Mouse (Mus musculus) adrenal gland (tissue): ENCODE measurements around the gene Slc16a9.
"Not testable (repeated sequence)": the region's sequence is repeated elsewhere in the genome, so short reads cannot be mapped to it uniquely, and the experiment has no call there.

ENCODE experiments used
- intact Hi-C: fragments of 180-260 bp; cut with DNase I; formaldehyde crosslinking; loops from one replicate; pipeline ENCODE4 v1.15.1; 2025
- long read RNA-seq, 2 experiments: library from polyadenylated mRNA; unstranded; transcript quantifications; one replicate each; pipeline ENCODE4 v2.0.0; 2020; ENCODE audit warnings: borderline replicate concordance in 1 of 2; ENCODE audit not compliant: insufficient replicate concordance in 1 of 2

Gene Slc16a9
- long read RNA-seq, experiment 1: 0 reads
- long read RNA-seq, experiment 2, partial matches to known transcripts: 0 of 1 reads
- long read RNA-seq, experiment 2, other reads (novel, unspliced or antisense): 0 of 1 reads

DNA sequence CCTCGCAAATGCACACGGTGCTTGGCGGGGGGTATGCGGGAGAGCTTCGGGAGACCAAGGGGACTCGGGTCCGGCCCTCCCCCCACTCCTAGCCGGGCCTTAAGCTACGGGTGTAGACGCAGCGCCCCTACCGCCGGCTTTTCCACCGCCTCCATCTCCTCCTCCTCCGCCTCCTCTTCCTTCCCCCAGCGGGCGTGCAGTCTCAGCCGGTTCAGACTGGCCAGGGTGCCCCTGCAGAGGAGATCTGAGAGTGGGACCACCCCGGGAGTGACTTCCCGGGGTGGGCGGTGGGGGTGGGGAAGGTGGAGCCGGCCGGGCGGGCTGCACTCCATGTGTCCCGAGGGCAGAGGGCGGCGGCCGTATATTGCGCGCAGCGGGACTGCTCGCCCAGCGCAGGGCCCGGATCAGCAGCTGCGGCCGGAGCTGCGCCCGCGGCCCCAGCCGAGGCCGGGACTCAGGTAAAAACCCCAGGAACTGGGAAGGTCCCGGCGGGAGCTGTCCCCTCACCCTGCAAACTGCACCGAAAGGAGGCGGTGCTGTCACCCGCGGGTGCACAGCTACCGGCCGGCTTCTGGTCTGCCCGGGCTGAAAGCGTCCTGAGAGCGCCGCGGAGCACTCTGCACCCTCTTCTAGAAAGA, at the start of gene Slc16a9:
Slc16a9 (plus strand) TSS at position 180 of the 638 bp plus-strand sequence.
- intact Hi-C loops: loop anchor here (5.0 kb wide), 1 partner anchor 42 kb away; no protein-coding TSS in a partner anchor

DNA sequence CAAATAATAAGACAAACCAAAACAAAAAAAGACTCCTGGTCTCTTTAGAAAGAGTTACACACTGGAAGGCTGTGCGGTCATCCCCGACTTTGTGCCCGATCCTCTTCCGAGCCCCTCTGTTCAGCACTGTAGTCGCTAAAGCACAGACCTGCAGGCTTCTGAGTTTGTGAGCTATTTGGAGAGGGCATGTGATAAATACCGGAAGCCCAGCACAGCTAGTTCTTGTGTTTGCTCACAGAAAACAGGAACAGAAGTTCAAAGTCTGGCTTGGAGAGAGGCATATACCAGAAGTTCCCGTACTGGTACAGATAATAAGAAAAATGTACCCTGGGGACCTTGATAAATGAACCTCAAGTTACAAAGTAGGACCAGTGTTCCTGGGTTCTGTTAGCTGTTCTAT, 49.6 kb upstream of the Slc16a9 start:
- intact Hi-C loops: loop anchor here (5.0 kb wide), 1 partner anchor 102 kb away; no protein-coding TSS in a partner anchor

DNA sequence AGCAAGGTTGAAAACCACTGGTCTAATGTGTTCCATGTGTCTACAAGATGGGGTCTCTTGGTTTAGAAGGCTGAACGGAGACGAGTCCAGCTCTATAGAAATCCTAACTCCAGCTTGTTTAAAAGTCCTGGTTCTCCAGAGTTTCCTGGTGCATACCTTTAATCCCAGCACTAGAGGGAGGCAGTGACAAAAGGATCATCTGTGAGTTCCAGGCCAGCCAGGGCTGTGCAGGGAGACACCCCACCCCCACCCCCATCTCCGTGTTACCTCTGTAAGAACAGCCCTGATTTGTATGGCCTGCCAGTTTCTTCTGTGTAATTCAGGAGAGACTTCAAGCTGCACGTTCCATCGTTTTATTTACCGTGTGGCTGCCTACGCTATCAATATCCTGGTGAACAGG, 49.1 kb upstream of the Slc16a9 start:
- intact Hi-C loops: loop anchor here (5.0 kb wide), 1 partner anchor 102 kb away; no protein-coding TSS in a partner anchor

DNA sequence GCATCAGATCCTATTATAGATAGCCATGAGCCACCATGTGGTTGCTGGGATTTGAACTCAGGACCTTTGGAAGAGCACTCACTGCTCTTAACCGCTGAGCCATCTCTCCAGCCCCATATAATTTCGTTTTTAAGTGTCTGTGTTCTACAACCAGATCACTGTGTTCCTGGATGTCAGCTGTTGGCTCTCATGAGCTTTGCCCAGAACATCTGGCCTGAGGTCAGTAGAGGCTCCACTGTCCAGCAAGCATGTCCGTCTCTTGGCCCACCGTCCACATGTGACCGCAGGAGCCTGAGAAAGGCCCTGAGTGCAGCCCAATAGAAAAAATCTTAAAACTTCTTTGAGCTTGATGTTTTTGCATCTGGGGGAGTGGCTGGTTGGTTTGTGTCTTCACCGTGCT, 48.2 kb upstream of the Slc16a9 start:
- intact Hi-C loops: loop anchor here (5.0 kb wide), 1 partner anchor 101 kb away; no protein-coding TSS in a partner anchor

DNA sequence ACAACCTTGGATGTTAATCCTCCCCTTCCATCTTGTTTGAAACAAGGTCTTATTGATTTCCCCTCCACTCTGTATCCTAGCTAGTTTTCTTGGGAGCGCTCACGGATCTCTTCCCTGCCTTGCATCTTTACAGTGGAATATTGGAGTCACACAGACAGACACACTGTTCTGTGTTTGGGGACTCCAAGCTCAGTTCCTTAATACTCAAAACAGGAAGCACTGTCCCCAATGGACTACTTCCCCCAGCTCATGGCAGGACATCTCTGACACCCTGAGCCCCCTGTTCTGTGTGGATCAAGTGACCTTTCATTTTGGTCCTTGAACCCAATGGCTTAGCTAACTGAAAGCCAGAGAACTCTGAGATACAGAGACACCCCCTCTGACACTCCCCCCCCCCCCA, 47.3 kb upstream of the Slc16a9 start:
- intact Hi-C loops: loop anchor here (5.0 kb wide), 1 partner anchor 100 kb away; no protein-coding TSS in a partner anchor

DNA sequence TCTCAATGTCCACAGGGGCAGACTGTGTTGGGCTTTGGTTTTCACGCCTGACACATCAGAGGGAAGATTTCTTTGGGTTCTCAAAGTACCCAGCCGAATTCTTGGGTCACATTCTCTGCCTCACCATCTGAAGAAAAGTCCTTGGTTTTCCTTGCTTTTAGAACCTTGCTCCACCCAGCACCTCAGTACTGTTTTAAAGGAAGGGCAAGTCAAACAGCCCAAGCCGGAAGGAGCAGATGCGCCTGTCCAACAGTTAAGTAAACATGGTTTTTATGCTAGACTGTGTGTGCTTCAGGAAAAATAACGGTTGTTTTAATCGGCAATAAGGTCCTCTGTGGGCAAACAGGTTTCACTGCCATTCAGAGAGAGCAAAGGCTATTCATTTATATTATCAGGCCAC, 46.9 kb upstream of the Slc16a9 start:
- intact Hi-C loops: loop anchor here (5.0 kb wide), 1 partner anchor 99 kb away; no protein-coding TSS in a partner anchor

DNA sequence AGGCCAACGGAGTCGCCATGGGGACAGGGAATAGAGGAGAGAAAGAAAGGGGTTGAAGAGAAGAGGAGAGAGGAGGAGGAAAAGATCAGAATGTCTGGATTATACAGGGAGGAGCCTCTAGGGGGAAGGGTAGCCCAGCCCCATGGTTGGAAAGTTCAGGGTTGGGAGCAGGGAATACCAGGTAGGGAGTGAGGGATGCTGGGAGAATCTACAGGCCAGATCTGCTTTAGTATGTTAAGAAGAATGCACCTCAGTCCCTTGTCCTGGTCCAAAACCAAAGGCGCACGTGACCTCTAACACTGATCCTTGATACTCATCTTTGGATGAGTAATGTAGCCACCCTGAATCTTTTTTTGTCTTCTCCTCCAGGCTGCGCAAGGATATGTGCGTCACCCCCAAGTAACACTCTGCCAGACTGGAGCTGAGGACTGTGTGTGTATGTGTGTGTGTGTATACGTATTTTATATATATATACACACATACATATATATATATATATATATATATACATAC, 45.9 kb upstream of the Slc16a9 start:
- intact Hi-C loops: loop anchor here (5.0 kb wide), 1 partner anchor 98 kb away; no protein-coding TSS in a partner anchor

DNA sequence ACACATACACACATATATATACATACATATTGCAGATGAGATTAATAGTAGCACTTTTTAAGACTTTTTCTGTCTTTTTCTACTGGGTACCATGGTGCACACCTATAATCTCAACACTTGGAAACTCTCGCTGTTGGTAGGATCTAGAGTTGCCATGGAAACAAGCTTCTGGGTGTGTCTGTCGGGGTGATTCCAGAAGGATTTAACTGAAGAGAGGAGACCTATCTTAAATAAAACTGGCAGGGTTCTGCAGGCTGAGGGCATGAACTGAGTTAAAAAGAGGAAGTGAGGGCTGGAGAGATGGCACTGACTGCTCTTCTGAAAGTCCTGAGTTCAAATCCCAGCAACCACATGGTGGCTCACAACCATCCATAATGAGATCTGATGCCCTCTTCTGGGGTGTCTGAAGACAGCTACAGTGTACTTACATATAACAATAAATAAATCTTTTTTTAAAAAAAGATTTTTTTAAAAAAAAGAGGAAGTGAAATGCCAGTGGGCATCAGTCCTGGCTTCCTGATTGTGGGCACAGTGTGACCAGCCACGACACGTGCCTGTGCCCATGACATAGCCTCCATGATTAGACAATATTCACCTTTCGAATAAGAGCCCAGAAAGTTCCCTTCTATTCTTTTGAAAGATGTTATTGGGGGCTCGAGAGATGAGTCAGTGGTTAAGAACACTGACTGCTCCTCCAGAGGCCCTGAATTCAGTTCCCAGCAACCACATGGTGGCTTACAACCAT, 45.3 kb upstream of the Slc16a9 start:
- intact Hi-C loops: loop anchor here (5.0 kb wide), 1 partner anchor 98 kb away; no protein-coding TSS in a partner anchor

DNA sequence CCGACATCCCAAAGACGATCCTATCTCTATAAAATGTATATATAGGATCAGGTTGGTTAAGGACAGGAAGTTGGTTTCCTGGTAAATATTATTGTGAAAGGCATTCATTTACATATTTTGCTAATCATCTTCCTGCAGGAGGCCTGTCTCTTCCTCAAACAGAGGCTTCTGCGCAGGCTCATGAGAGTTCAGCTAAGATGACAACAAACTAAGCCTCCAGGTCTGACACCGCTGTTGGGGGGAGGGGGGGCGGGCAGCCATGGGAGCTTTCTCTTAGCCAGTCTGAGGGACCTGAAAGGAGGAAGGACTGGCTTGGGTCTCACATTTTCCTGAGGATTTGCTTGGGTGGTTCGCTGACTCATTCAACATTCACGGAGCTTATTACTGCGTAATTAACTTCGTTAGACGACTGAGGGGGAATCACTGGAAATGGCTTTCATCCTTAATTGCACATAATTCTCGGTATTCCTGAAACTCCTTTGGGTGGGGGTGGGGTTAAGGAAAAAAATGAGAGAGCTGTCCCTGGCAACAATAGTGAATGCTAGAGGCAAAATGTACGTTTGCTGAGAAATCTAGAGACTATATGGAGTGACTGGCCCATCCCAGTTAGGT, 43.9 kb upstream of the Slc16a9 start:
- intact Hi-C loops: no loop called here

DNA sequence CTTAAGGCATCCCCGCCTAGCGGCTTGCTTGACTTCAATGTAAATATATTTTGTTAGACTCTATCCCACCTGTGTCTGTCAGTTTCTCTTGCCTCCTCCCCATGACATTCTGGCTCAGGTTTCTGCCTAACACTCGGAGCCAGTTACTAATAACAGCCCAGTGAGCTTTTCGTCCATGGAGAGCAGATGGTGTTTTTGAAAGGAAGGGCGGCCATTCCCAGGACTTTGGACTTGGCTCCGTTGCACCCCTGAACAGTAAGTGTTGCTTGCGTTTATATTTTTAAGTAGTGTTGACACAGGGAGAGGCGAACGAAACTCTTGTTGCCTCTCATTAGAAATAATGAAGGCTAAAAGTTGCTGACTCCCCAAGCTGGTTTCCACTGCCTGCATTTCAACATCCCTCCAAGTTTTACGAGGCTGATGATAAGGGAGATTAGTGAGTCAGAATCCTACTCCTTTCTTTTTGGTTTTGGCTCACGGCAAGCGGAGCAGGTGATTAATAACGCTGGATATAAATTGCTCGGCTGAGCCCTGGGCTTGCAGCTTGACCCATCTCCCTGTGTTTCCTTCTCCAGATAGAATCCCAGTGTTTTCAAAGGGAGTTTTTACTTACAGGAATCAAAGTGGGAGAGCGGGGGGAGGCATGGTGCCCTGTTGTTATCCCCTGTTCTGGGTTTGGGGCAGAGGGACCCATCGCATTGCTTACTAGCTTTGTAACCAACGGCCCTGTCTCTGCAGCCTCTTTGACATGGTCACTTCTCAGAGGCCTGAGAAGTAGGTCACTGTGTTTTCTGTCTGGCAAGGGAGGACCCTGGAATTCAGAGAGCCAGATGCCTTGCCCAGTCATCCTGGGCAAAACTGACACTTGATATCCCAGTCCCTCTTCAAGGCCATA, 40.1 kb upstream of the Slc16a9 start, which contains the start of gene Mrln:
Mrln (plus strand) TSS at position 160 of the 895 bp plus-strand sequence.
- intact Hi-C loops: no loop called here

DNA sequence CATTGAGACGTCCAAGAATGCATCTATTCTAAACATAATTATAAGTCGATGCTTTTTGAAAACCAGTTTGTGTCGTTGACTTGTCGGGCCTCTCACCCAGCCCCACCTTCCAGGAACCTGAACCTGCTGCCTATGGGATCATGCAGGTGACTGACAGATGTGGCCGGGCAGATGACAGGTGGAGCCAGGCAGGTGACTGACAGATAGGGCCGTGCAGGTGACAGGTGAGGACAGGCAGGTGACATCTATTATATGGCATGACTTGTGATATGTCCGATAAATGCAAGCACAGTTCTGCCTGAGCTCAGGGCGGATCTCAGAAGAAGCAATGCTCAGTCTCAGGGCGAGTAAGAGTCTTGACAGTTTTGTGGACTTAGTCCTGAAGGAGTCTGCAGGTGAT, 33.6 kb upstream of the Slc16a9 start:
- intact Hi-C loops: no loop called here

DNA sequence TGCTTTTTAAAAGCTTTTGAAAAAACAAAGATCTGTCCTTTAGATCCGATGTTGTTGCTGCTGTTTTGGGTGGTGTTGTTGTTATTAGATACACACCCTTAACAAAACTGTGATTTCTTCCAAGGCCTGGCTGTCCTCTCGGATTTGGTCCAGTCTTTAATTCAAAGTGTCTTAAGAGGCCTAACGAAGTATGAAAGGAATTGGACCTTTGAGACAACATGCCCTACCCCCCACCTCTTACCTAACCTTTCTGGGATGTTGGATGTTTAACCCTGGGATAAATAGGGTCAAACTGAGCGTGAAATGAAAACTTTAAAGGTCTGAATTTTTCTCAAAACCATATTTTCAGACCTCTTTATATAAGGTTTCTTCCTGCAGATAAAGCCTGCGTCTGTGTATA, 23.9 kb upstream of the Slc16a9 start:
- intact Hi-C loops: no loop called here

DNA sequence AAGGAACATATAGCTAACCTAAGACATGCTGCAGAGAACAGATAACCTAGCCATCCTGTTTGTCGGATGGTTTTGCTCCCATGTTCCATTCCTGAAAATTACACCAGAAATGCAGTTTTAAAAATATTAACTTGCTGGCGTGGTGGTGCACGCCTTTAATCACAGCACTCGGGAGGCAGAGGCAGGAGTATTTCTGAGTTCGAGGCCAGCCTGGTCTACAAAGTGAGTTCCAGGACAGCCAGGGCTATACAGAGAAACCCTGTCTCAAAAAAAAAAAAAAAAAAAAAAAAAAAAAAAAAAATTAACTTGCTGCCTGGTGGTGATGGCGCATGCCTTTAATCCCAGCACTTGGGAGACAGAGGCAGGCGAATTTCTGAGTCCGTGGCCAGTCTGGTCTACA, 22.7 kb upstream of the Slc16a9 start:
- intact Hi-C loops: not testable (repeated sequence)

DNA sequence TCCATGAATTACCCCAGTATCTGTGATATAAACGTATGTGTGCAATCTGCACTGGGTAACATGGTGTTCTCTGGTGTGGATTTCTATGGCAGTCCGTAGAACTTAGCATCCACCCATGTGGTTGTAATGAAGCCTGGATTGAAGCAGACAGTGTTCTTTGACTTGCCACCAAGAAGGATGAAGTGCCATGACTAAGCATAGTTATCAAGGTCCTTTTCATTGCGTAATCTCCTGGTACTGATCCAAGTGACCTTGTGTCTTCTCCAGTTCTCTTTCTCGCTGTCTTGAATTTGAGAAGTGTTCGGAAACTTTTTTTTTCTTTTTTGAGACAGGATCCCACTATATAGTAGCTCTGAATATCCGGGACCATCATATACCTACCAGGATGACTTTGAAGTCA, 20.3 kb upstream of the Slc16a9 start:
- intact Hi-C loops: no loop called here

DNA sequence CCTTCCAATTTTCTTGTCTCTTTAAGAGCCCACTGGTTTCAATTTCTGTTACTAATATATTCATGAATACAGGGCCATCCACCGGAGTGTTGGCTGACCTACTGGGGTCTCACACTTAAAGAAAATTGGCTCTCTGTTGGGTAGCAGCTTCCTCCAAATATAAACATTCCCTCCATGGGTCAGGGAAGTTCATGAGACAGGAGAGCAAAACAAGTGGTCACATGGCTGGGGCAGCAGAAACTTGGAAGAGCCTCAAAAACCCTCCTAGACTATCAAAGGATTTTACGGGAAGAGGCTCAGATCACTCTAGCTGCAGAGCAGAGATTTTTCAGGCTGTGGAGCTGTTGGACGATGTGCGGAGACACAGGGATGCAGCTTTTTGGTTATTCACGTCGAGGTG, 19.1 kb upstream of the Slc16a9 start:
- intact Hi-C loops: no loop called here

DNA sequence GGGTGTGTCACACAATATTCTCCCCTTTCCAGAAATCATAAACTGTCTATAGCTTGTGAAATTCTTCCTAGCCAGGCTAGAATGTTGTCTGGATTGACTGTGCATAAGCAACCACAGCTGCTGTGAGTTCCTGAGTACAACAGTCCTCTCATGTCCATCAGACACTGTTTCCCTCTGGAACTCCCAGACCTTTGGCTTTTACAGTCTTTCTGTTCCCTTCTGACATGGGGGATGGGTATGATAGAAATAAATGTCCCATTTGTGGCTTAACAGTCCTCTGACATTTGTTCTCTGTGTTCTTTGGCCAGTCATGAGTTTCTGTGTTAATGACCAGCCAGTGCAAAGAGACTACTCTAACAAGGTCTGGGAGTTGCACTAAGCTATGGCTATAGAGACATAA, 18.3 kb upstream of the Slc16a9 start:
- intact Hi-C loops: no loop called here

DNA sequence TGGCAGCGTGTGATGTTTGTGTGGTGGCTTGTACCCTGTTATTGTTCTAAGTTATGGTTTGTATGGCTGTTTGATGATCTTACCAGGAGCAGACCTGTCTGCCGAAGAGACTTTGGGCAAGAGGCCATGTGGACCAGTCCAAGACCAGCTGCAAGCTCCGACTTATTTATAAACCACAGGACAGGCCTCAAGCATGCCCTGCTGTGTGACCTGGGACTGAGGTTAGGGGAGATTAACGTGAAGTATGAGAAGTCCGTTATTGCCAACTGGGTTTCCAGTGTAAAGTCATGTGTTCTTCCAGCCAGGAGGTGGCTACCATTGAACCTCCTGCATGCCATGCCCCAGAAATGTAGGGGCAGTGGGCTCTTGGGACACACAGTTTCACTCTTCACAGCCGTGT, 14.5 kb upstream of the Slc16a9 start:
- intact Hi-C loops: no loop called here

DNA sequence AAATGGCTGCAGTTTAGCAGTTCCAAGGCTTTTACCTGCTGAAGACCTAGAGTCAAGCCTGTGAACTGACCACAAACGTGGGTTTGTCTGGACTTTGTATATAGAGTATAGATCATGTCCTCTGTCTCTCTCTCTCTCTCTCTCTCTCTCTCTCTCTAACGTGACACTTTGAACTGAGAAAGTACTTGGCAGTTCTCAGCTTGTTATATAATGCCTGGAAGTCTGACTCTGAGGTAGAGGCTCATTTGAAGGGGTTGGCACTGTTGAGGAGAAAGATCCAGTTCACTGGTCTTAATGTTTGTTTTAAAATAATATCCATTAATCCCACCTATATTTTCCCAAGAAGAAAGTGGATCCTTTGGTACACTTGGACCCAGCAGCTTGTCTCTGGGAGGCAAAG, 7.0 kb upstream of the Slc16a9 start:
- intact Hi-C loops: no loop called here

DNA sequence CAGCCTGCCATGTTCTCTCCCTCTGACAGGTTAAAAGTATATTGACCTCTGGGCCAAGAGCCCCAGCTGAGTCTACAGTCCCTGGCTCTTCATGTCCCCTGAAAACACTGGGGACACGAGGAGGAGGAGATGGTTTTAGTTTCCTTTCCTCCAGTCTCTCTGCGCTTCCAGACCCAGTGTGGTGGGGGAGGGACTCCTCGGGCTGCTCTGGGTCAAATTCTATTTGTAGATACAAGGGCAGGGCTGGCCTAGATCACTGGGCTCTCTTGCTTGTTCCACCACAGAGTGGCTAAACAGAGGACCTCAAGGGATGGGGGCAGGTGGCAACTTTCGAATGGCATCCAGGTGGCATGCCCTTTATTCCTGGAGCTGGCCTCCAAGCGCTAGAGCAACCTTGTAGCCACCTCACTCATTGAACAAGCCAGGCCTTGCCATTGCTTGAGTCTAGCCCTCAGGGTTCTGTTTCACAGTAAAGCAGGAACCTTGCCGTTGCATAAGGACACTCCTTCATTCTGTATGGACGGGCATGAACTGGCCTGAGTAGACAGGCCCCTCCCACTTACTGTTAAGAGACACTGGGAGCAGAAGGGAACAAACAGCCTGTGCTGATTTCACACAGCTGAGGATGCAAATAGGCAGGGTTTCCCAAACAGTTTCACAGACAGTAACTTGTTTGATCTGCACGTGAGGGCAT, 2.0 kb upstream of the Slc16a9 start:
- intact Hi-C loops: no loop called here

DNA sequence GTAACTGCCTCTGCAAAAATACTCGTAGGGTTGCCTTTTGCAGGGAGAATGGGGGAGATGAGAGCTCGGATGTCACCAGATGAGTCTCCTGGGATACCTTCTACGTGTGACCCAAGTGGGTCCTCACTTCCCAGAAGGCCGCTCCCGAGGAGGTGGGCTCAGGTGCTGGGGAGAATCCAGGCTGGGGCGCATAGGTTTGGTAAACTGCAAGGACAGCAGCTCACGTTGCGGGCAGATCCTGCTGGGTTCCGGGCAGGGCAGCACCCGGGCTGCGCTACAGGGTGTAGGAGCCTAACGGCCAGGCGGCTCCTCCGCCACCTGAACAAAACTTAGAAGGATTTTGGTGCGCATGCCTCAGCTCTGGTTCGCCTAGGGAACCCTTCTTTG, 652 bp downstream of the Slc16a9 start:
- intact Hi-C loops: loop anchor here (5.0 kb wide), 1 partner anchor 42 kb away; no protein-coding TSS in a partner anchor
